Mouse (Mus musculus): ENCODE results near the gene Lrrc47. TPM values are rescaled to one million over a fixed set of nuclear protein-coding genes. Genes with fewer than 3 reads are reported as not detected.

Gene Lrrc47
- polyA plus RNA-seq, 1 experiment from 2014 or later, result 11.9 TPM

DNA sequence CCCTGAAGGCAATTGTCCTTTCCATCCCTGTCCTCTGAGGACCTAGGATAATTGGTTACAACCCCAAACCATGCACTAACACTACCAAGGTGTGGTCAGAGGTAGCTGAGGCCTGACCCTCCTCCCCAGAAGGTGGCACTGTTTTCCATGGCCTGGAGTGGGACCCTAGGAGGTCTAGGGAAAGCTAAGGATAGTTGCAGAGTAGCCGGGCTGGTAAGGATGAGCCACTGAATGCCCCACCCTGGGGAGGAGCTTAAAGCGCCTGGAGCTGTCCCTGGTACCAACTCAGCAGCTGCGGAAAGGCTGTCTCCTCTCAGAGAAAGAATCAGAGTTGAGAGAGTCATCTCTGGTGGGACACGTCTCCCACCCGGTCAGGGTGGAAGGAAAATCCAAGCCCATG, 59.4 kb downstream of the Lrrc47 start:
- WGBS, result 1% methylated on average over 5 of the region's 5 CpGs
- Histone ChIP-seq H3K36me3 (replicated peaks; ENCODE audit: control insufficient read depth, insufficient read depth, low read depth, low read length) (no peaks in the 10 kb centered on the region), H3K27ac (replicated peaks; ENCODE audit: low read depth, low read length) (no peak overlapping the region), H3K9ac (replicated peaks; ENCODE audit: low read length) (no peak overlapping the region), H3K4me3 (ENCODE audit: low read depth, low read length) (no peak overlapping the region), H3K27me3 (ENCODE audit: control insufficient read depth, insufficient read depth, low read length) (peaks cover 16% of the 10 kb centered on the region), H3K4me1 (ENCODE audit: control insufficient read depth, insufficient read depth, low read length) (no peaks in the 10 kb centered on the region), H3K9me3 (replicated peaks; ENCODE audit: control insufficient read depth, low read length) (no peaks in the 10 kb centered on the region), H3K4me2 (ENCODE audit: low read depth, low read length) (no peak overlapping the region)
- peak; percentile 71 for DNase-seq (ENCODE audit: low spot score)
- ATAC-seq (replicated peaks; ENCODE audit: insufficient number of reproducible peaks, low FRiP score, low TSS enrichment, low read depth), result peak; percentile 25; the same call in 1 of the 2 replicates

Other genes starting within 250 kb of the Lrrc47 start
- 107 TPM in 2 replicates for gene A430005L14Rik, start 54.5 kb upstream of the Lrrc47 start, polyA plus RNA-seq (2014; fragmentation: Nextera tagmentation; extraction: Ambion mirVana)
- gene Dffb, start 36.6 kb upstream of the Lrrc47 start, polyA plus RNA-seq (2014; fragmentation: Nextera tagmentation; extraction: Ambion mirVana), result 10.4 and 12.8 TPM in 2 replicates
- 13.6 and 16.0 TPM in 2 replicates for gene Cep104, start 36.5 kb upstream of the Lrrc47 start, polyA plus RNA-seq (2014; fragmentation: Nextera tagmentation; extraction: Ambion mirVana)
- 9.4 and 9.7 TPM in 2 replicates for gene Smim1, start 14.5 kb downstream of the Lrrc47 start, polyA plus RNA-seq (2014; fragmentation: Nextera tagmentation; extraction: Ambion mirVana)
- gene Ccdc27, start 30.9 kb downstream of the Lrrc47 start, polyA plus RNA-seq (2014; fragmentation: Nextera tagmentation; extraction: Ambion mirVana), result not detected in 2 replicates
- 0.84 and 1.1 TPM in 2 replicates for gene Trp73, start 128.5 kb downstream of the Lrrc47 start, polyA plus RNA-seq (2014; fragmentation: Nextera tagmentation; extraction: Ambion mirVana)
- 47.4 and 50.0 TPM in 2 replicates for gene Wrap73, start 130.6 kb downstream of the Lrrc47 start, polyA plus RNA-seq (2014; fragmentation: Nextera tagmentation; extraction: Ambion mirVana)
- gene Tprgl, start 148.9 kb downstream of the Lrrc47 start, polyA plus RNA-seq (2014; fragmentation: Nextera tagmentation; extraction: Ambion mirVana), result 117 and 134 TPM in 2 replicates
- gene Megf6, start 159.0 kb downstream of the Lrrc47 start, polyA plus RNA-seq (2014; fragmentation: Nextera tagmentation; extraction: Ambion mirVana), result 17.6 and 22.9 TPM in 2 replicates

Data from embryonic facial prominence, embryonic 11.5 days (tissue).